Mouse (Mus musculus): ENCODE data around the gene Bbx.

Bbx gene

DNA sequence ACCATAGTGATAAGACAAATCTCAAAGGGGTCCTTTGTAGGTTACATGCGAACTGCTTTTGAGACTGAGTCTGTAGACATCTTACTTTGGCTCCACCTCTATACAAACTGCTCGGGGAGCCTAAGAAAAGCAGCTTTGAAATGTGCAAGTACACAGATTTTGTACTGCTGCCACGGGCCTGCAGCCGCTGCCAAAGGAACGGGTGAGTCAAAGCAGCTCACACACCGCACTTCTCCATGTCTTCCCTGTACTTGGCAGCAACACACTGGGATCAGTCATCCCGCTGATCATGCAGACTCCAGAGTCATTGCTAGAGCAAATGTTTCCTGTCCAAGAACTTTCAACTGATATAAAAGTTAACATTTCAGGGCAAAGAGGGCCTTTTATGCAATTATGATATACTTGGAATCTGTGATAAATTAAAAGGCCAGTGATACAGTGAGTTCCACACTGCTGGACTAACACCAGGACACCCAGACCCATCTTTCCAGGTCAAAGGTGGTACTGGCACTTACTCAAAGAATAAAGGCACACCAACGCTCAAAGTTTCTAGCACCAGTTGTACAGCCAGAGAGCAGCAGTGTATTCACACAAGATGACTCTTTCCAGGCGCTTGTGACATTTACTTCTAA, 122.7 kb downstream of the Bbx start:
- peak; percentile 67 for DNase-seq

DNA sequence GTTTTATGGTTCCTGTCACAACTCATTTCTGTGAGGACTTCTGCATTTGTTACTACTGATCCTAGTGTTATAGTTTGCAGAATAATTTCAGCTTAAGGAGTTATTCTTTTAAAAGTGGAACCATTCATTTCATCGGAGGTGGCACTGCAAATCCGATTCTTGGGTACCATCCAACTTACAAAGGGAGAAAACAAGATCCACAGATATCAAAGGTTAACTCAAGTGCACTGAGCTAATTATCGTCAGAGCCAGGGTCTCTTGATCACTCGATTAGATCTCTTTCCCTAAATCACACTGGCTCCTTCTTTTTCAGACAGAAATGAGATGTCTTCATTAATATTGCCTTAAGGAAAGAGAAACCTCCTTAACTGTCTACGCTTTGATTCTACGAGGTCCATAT, 123.9 kb downstream of the Bbx start:
- no peak for DNase-seq

DNA sequence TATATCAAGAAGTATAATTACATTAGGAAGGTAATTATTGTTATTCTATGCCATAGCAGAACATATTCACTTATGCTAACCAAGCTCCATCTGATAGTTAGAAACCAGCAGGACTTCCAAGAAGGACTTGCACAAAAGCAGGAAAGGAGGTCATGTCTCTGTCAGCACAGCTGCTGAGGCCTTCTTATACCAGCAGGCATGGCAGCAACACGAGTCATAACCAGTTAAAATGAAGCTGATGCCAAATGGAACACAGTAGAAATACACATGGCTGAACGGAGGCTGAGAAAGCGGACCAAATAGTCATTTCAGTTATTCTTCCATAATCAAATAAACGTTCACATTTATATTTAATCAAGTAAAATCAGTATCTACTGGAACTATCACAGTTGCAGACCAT, 125.0 kb downstream of the Bbx start:
- DNase-seq, result peak; percentile 10

DNA sequence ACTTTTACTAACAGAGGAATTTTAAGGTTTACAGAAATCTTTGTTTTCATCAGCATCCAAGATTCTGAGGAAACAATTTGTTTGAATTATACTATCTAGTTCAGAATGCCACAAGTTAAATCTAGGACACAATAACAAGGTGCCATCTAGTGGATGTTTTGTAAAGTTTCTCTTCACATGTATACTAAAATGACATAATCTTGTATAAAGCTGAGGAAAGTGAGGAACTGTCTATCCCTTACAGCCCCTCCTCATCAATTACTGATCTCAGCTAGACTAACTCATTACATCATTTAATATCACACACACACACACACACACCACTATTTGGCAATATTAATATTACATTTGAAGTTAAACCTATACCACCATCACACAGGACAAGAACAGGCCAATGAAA, 125.5 kb downstream of the Bbx start:
- DNase-seq, result no peak

DNA sequence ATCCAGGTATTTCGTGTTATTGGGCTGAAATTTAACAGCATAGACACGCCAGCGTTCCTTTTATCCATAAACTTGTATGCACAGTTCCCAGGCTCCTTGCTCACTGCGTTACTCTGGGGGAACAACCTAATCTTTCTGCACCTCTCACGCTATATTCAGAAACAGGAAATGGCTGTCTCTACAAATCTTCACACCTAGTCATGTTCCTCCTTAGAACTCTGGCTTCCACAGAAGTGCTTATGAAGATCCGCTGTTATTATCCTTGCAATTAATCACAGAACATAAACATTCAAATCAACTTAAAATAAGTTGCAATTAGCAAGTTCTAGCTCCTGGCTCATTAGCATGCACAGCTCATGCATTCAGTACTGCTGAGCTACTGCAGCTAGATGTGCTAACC, 127.0 kb downstream of the Bbx start:
- no peak for DNase-seq

DNA sequence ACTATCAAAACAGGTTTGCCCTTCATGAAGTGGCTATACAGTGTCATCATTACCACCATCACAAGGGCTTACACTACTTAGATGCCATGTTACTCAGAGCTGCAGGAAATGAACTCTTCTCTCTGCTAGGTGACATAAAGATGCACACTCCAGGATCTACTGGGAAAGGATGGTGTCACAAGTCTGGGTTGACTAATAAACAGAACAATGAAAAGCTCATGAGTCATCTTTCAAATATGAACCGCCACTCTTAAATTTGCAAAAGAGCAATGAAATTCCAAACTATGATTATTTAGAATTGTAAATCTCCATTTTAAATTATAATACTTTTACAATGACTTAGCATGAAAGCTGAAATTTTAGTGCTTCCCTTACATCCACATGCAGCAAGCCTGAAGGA, 129.6 kb downstream of the Bbx start:
- DNase-seq, result no peak

DNA sequence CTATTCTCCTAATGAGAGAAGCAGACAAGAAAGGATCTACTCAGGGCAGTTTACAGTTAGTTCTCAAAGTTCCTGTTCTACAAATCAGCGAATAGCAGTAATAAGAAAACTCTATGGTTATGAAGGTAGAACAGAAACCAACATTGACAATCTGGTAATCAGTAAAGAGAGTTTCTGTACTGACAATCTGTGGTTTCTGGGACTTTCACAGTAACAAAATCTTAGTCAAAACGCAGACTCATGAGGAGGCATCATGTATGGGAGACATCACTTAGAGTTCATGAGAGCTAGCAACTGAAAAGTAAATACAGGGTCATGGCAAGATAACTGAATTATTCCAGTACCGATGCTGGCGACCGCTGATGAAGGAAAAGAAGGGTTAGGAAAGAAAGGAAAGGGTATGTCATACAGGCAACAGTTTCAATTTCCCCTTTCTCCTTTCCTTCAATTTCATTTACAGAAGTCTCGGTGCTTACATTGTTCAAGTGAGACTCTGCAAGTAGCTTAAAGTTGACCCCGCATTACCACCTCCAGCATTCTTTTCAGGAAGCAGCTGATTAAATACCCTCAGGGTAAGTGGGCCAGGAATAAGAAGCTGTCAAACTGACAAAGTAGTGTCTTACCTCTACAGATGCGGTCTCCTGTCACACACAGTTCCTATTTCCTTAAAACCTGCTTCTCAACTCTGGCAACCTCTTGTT, 133.3 kb downstream of the Bbx start:
- DNase-seq, result no peak

DNA sequence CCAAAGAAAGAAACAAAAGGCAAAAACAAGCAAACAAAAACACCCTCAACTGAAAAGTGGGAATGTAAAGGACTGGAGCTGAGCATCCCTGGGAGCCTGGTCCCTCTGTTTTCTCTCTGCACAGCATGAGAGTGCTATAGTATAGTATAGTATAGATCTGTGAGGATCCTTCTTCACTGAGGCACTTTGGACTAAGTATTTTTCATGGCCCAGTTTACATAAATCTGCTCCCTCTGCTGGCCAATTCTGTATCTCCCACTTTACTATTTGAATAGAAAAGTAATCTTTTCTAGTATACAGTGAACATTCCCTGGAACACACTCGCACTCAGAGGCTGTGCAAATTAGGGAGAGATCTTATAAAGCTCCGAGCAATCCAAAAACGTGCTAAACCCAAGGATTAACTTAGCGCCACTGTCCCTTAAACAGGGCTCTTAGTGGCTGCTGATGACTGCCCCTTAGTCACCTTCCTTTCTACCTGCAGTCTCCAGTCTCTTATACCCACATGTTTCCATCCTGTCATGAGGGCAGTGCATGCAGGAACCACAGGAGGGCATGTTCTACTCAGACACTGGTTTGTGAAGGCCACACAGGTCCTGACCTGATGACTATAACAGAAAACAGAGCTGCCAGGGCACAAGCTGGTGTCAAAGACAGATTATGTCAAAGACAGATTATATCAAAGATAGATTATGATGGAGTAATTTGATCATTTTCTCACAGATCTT, 138.5 kb downstream of the Bbx start:
- no peak for DNase-seq

DNA sequence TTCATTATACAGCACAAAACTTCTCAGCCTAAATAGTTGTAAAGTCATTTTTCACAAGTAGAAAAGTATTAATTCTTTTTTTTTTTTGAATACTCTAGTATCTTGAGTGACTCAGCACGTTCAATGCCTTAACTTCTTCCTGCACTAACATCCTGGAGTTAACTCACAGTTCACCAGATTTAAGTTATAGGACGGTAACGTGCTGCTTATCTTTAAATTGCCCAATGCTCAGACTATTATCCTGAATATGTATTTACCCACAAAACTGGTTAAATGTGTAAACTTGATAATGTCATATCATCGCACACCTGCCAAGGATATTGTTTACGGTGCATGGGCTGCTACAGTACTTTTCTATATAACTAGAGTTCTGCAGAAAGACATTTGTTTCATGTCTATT, 139.4 kb downstream of the Bbx start:
- DNase-seq, result no peak

DNA sequence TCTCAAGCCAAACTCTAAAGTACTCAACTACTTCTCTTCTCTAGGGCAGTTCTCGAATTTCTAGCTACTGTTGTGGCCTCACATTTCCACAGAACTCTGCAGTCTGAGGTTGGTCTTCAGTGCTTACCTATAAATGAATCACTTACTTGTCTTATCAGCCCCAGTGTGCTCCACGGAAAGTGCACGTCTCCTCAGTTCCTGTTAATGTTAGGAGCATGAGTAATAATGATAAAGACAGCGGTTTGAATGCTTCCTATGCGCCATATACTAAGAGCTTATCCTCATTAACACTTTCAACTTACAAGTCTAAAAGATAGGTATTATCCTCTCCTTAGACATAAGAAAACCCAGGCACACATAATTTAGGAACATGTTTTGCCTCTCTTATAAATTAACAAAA, 142.4 kb downstream of the Bbx start:
- DNase-seq, result no peak

DNA sequence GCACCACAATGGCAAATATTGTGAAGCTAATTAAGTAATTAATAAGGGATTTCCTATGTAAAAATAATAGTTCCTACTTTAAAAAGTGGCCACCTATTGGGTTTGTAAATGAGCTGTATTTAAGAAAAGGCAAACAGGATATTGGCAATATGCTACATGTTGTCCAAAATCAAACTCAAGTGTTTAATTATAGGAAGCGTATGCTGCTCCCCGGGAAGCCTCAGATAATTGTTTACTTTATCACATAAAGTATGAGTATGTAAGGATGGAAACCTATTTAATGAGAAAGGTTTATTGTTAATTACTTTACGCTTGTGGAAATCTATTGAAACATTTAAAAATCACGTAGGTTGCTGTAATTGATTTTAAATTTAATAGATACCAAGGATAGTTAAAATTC, 159.4 kb downstream of the Bbx start:
- no peak for DNase-seq

DNA sequence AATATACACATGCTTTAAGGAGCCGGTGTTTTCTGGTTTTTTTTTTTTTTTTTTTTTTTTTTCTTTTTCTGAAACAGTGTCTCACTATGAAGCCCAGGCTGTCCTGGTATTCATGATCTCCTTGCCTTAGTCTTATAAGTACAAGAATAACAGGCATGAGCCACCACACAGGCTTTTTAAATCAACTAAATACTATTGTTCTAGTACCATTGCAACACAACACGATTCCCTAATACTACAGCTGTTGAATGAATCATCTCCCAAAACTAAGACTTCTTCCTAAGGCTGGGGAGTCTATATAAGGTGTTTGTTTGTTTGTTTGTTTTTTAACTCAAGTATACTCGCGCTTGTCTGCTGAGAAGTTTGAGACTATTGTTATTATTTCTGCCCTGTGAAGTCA, 169.5 kb downstream of the Bbx start:
- no peak for DNase-seq

DNA sequence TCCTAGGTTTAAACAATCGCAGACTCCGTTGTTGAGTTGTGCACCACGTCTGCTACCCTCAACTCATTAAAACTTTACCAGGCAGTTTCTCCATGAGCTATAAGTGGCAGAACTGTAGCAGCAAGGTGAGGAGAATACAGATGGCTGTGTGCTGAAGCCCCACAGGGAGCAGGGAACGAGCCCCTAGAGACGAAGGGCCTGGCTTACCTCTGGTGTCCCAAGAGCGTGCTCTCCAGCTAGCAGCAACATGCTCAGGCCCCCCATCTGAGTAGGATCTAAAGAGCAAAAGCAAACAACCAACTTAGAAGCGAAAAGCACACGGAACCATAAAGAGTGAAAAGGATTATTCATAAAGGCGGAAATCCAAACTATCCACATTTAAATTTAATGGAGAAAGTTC, 170.0 kb downstream of the Bbx start:
- DNase-seq, result no peak

DNA sequence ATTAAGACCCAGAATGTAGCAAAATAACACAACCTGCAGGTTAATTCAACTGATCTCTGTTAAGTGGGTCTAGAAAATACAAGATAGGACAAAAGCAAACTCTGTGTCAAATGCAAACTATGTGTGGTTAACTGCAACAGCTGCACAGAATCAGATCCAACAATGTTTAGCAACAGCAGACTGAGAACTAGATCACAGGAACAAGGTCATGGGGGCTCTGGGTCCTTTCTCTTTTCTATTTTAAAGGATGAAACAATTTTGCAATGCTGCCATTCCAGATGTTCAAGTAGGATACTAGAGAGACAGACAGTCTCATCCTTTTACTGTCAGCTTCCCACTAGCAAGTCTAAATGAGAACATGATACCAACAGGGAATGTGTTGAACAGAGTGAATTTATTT, 170.4 kb downstream of the Bbx start:
- DNase-seq, result no peak

DNA sequence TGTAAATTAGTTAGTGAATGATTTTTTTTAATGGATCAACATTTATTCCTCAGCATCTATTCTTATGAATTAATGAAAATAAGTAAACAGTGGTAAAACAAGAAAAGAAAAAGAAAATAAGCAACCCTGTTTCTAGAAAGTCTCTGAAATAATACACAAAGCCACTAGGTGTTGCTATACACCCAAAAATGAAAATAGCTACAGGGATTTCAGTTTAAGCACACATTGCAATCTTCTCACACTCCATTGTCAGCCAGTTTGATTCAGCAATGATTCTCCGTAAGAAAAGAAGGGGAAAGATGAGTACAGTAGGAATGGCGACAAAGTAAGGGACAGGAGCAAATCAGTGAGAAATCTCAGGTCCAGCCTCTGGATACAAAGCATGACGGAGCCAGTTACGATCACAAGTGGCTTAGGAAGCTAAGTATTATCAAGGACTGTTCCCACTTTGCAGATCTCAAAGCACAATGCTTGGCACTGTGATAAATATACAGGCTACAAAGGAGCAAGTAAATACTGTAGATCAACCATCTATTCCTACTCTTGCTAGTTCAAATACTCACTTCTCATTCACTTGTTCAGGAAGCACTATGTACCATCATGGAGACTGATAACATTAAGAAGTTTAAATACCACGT, 177.5 kb downstream of the Bbx start:
- DNase-seq, result no peak

DNA sequence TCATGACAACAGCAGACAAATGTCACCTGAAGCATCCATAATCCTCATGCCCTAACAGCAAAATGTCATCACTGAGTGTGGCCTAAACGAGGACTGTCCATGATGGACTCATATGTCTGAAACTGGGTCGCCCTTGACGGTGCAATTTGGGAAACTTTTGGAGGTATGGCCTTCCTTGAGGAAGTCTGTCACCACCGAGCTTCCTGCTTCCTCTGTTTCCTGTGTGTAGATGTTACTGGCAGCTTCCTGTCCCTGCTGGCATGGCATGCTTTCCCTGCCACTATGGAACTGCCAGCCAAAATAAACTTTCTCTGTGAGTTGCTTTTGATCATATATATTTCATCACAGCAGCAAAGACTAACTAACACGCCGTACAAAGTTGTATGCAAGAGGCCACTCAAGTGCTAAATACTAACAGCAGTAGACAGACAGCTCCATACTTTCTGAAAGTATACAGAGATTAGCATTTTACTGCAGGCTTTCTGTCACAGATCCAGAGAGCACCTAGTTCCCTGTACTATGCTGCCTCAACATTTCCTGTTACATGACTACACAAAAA, 180.7 kb downstream of the Bbx start:
- no peak for DNase-seq

DNA sequence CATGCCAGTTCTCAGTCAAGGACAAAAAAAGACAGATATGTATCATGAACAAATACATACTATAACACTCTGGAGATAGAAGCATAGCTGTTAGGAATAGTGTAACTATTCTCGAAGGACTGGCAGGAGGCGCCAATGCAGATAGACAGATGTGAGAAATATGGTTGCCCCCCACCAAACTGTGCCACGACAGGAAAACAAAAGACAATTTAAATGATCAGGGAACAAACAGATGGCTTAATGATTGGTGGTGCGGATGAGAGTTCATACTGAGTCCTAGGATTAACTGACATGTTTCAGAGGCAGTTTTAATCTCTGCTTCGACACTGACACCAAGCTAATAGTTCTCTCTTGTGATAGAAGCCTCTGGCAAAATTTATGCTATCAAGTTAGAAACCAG, 181.7 kb downstream of the Bbx start:
- no peak for DNase-seq

DNA sequence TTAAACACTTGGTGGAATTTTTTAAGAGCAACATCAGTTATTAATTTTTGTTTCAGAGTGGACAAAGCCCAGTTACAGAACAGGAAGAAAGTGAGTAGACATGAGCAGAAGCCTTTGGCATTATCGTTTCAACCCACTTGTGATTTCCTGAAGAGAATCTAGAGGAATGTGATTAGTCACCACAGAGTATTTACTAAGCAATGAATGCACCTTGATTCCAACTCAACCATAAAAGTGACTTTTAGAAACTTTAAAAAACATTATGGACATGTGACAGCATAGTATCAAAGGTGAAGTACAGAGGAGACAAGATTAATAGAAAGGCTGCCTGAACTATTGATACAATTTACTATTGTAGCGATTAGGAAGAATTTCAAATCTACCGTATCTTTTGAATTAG, 183.2 kb downstream of the Bbx start:
- DNase-seq, result no peak

DNA sequence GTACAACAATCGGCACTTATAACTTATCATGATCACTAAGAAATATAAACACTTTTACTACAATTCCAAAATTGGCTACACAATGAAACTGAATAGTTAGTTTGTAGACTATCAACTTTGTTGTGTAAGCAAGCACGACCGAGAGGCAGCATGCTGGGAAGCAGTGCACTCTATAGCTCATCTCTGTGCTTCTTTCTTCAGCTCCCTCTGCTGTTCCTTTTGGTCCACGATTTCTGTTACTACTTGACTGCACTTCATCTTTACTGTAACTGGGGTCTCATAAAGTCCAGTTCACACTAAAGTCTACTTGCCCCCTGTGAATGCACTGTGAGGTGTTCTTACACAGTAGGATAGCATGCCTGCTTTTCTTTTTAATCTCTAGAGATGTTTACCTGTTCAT, 189.7 kb downstream of the Bbx start:
- no peak for DNase-seq

DNA sequence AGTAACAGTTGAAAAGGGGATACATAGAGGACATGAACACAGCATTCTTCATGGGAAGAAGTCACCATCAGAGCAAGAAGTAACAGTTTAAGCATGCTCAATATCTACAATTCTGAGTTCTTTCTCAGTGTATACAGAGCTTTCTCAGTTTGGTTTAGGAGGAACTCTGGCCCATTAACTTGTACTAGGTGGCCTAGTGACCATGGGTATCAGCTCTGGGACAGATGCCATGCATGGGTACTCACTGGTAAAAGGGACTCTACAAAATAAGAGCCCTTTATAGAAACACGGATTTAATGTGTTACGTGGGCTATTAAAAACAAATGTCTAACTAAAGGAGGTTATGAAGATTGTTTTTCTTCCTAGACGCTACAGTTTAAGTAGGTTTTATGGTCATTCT, 190.6 kb downstream of the Bbx start:
- no peak for DNase-seq

DNA sequence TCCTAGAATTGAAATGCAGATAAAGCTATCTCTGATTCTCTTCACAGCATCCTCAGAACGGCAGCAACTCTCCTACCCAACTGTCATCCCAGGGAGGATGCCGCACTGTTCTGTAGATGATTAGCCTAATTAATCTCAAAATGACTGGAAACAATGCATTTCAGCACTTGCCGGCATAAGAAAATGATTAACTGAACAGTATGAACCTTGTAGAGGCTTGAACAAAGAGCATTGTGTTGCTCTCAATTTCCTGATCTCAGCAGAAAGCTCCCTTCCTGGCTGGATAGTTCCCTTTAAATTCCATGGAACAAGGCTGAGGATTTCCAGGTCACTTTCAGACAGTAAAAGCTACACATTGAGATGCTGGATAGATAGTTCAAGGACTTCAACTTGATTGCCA, 197.0 kb downstream of the Bbx start:
- no peak for DNase-seq

DNA sequence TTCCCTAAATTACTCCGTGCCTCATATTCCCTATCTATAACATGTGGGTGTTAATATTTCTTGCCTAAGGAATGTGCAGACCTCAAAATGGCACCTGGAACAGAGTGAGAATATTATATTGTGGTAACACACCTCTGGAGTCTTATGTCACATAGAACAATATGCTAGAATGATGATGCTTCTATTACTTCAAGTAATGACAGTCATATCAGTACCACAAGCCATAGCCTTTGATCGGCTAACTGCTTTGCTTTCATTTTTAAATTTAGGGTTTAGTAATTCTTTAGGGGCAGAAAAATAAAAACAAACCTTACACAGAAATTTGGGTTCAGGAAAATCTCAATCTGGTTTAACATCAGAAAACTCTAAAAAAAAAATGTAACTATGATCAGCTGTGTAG, 201.6 kb downstream of the Bbx start:
- no peak for DNase-seq

DNA sequence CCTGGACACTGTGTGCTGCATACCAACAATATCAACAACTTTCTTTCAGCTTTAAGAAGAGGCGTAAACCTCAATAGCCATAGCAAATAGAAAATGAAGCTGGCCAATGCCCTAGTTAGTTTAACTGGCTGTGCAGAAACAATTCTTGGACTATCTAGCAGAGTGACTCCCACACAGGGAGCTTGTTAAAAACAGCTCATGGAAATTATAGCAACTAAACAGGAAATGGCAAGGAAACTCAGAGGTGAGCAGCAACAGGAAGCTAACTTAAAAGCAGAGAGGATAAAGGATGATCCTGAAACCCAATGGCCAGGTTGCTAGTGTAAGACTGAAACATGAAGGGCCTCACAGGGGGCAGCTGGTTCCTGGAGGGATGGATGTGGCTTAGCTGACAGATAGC, 203.4 kb downstream of the Bbx start:
- no peak for DNase-seq

DNA sequence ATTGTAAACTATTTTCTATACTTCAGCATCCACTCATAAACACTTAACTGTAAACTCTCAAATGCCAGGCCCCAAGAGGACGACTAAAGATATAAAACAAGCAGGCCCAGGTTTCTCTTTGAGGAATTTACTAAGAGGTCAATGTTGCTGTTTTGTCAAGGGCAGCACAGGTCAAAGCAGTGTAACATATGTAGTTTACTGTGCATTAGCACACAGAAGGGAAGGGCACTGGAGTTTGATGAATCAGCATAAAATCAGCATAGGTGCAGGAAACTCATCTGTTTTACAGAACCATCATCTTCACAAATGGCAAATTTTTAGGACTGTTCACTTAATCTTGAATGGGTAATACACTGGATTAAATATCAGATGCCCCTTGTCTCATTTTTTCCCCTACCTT, 205.9 kb downstream of the Bbx start:
- DNase-seq, result no peak
